Mouse (Mus musculus) cerebellum, adult 11-12 months (tissue): ENCODE results near the gene Hsf5.

Experiments used
- DNase-seq: peaks from one replicate; pipeline ENCODE4 v3.0.0; 2022

Hsf5 gene

DNA sequence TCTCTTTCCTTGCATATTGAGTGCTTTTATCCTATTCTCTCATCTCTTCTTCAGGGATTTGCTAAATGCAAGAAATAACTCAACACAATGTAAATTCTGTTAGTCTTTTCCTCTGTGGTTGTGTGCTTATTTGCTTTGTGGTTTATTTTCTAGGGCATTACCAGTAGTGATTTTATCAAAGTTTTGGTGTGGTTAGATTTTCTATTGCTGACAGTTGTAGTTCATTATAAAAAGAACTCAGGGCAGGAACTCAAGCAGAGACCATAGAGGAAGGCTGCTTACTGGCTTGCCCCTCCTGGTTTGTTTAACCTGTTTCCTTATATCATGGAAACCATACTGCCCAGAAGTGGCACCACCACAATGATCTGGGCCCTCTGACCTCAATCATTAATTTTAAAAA, 25.9 kb downstream of the Hsf5 start:
- DNase-seq = no peak

DNA sequence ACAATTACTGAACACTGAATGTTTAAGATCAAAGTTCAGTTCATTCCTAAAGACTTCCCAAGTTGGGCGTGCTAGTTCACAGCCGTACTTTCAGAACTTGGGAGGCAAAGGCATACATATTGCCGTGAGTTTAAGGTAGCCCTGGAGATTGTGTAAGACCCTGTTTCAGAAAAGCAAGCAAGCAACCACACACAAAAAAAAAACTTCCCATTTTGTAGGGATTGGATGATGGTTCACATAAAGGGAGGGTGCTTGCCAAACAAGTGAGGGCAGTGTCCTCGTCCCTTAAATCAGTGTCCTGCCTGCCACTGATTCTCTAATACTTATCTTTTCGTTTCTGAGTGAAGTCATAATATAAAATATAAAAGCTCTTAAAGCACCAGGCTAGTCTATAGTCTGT, 37.7 kb downstream of the Hsf5 start:
- DNase-seq = no peak

DNA sequence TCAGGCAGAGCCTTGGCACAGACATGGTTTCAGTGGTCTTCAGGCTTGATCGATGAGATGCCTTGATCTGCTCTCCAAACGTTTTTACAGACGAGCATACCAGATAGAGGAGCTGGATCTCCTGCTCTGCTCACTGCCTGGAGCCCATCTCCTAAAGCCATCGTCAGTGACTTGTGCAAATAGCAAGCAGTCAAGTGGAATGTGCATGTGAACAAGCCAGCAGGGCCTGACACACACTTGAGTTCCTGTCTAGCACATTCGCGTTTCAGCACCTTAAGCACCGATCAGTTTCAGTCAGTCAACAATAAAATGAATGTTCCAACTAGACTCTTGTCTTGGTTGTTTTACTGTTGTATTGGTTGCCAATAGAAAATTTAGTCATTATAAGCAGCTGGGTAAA, 42.3 kb downstream of the Hsf5 start:
- no peak for DNase-seq

DNA sequence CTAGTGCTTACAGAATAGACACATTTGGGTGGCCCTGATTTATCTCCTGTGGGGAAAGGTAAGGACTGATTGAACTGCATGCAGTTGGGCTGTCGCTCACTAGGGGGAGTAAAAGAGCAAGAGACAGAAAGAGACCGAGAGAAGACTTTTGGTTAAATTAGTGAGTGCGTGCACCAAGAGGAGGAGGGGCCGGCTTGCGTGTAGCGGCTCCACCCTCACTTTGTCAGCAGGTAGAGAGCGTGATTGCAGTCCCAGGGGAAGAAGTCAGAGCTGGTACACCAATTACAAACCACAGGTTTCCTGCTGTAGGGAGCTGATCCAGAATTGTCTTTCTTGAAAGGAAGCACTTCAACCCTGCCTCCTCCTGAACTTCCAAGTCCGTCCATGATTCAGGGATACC, 45.4 kb downstream of the Hsf5 start, which contains the start of gene Rnf43:
Gene Rnf43, plus strand, starts transcription at position 316 of the 400 bp plus-strand sequence.
- DNase-seq = peak; percentile 83

DNA sequence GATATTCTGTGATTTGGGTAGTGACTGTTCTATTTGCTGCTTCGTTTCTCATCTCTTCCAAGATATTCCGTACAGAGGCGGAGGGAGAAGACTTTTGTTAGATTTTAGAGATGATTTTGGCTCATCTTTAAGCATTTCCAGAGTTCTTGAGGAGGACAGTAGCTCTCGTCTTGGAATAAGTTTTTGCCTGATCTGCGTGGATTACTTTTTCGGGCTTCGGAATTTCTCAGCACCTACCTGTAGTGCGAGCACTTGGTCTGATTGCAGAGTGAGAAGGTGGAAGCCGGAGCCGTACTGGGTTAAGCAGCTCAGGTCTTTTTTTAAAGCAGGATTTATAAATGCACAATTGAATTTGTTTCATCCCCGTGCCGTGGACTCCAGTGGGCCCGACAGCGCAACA, 45.9 kb downstream of the Hsf5 start:
- no peak for DNase-seq

DNA sequence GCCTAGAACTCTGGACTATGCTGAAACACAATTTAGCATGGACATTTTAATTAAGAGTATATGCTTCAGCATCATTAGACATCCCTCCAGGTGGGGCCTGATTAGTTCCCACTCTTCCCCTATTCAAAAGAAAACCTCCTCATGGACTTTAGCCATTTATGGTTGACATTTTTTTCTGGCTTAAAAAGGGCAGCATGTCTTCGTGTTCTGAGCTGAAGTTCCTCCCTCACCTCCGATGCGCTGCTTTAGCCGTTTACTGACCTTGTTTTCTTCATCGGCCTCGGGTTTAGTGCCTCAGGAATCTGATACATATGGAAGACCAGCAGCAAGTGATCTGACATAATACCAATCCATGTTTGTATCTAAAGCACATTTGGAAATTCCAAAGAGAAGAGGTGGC, 47.0 kb downstream of the Hsf5 start:
- no peak for DNase-seq

DNA sequence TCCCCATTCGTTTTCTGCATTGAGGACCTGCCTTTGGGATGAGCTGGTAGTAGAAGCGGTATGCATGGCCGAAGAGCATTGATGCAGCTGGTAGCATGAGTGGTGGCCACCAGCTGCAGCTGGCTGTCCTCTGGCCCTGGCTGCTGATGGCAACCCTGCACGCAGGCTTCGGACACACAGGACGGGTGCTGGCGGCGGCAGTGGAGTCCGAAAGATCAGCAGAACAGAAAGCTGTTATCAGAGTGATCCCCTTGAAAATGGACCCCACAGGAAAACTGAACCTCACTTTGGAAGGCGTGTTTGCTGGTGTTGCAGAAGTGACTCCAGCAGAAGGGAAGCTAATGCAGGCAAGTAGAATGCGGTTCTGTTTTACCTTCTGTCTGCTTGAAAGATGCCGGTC, 47.6 kb downstream of the Hsf5 start:
- no peak for DNase-seq

DNA sequence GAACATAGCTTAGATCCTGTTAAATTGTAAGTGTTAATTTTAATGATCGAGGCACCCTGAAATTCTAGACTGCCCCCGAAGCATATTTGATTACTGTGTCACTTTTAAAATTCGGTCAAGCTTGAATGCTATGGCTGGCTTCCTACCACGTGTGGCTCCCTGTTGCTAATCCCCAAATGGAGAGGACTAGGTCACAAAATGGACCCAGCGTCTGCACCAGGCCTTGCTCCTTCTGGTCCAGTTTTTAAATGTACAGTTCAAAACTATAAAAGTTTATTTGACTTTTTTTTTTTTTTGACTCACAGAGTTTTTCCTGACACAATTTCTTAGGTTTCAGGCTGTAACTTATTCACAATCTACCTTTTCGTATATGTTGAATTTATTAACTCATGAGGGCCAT, 48.3 kb downstream of the Hsf5 start:
- no peak for DNase-seq

DNA sequence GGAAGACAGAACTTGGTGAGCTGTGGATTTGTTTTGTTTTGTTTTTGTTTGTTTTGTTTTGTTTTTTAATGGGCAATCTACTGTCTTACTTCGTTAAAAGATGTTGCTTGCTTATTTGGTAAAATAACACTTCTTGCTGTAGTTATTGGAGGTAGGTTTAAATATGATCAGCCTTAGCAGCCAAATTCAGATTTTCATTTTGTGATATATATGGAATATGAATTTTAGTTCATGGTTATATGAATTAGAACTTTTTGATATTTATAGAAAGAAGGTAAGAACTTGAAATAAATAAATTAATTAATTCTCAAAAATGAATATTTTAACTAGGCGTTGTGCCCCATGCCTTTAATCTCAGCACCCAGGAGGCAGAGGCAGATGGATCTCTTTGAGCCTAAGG, 48.7 kb downstream of the Hsf5 start:
- no peak for DNase-seq

DNA sequence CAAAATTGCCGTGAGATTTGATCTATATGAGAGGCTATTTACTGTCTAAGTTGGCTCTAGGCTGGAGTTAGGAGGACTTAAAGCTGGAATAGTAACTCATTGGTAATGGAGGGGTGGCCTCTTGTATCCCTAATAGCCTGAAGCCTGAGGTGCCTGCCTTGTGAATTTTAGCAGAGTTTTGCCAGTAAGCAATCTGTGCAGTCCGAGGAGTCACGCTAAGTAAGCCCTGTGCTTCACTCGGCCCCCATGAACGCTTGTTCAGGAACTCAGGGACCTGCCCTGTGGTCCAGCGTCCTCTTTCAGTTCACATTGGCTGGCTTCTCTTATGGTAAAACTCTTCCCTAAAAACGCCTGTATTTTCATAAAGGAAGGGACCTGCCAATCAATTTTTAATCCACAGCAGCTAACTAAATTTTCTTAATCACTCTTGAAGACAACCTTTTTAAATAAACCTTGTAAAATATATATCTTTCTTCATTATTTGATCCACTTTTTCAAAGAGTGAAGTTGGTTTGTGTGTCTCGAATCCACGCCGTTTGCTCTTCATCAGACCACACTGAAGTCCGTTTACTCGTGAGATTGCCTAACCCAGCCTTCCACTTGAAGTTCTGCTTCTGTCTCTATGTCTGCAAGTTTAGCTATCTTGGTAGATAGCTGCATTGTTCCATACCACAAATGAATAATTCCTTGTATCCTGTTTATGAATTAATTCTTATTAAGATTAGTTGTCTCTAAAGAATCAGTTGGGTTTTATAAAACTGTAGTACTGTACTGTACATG, 49.5 kb downstream of the Hsf5 start:
- no peak for DNase-seq

DNA sequence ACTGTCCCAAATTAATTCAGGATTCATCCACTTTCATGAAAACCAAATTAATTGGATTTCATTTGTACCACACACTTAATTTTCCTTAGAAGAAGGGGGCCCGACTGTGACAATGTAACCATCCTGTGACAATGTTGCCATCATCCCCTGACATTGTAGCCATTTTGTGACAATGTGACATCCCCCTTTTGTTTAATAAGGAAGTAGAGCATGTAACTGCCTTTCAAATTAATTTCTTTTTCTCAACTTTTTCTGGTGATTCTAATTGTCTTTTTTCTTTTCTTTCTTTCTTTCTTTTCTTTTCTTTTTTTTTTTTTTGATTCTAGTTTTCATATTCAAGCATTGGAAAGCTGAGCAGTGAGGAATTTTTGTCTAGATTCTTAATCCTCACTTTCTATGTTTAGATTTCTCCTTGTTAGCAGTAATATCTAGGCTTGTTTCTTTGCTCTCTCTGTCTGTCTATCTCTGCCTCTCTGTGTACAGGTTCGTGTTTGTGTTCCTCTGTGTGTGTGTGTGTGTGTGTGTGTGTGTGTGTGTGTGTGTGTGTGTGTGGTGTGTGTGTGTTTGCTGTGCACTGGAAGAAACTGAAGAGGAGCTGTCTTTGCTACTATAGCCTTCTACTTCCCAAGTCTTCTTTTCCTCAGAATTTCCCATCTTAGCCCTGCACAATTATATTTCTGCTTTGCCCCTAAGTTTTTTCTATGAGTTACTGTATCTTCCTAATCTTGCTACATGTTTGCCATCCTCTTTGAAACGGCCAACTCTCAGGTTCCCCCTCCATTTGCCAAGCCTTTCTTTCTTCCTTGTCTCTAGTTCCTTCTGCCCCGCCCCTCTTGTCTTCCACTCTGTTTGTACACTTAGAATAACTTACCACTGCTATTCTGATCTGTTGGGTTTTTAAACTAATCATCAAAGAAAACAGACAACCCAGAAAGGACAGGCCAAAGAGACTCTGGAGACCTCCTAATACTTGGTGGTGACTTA, 50.4 kb downstream of the Hsf5 start:
- DNase-seq = no peak

DNA sequence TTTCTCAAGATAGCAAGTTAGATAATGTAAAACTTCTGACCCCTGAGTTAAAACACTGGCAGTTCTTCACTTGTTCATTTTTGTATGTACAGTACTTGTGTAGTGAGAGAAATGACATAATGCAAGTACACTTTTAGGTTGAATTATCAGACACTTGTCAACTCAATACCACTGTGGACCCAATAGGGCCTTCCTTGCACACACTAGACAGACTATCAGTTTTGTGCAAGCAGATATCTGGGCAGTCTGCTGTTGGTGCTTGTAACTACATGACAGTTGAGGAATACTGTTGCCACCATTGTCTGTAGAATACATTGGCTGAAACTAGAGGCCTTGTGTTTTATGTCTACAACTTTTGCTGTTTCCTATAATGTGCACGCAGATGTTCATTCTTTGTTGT, 56.3 kb downstream of the Hsf5 start:
- DNase-seq = no peak

DNA sequence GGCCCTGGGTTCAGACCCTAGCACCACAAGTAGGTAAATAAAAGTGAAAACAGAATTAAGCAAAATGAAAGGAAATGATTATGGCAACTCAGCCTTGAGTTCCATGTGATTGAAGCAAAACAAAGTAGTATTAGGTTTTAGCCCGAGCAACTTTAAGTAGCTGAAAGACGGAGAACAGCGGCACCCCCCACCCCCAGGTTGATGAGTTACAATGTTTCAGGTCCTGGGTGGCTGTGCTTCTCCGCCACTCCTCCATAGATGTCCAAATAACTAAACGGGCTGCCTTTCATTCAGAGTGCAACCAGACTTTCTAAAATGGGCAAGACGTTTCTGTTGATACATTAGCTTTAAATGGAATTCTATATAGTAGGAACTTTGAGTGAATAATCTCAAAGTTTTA, 58.6 kb downstream of the Hsf5 start:
- no peak for DNase-seq

DNA sequence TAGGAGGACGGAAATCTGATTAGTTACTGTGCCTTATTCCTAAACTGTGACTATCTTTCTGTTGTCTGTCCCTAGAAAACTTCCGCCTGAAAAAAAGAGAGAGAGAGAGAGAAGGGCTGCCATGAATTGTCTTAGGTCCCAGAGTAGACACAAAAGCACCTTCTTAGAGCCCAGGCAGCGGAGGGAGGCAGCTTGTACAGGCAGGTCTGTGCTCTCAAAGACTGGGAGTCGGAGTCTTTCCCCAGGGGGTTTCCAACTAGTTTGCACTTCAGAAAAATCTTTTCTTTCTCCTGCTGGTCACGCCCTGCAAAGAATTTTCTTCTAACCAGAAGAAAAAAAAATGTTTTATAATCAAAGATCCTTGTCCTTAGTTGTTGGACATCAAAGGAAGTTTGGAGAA, 60.8 kb downstream of the Hsf5 start:
- DNase-seq = no peak

DNA sequence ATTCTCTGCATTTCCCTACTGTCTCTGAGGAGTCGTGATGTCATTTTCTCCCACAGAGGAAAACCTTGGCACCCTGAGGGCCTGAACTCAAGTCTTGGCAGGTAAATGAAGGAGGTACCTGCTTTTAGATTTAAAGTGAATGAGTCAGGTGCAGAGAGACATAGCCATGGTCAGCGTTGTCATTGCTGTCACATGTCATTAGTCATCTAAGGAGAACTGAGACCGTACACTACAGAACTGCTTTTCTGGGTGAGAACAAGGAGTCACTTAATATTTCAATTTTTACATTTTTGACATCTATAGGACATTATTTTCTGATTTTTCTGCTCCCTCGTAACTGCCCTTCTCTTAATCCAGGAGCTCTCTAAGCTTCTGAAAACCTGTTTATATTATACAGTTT, 61.6 kb downstream of the Hsf5 start:
- DNase-seq = no peak

DNA sequence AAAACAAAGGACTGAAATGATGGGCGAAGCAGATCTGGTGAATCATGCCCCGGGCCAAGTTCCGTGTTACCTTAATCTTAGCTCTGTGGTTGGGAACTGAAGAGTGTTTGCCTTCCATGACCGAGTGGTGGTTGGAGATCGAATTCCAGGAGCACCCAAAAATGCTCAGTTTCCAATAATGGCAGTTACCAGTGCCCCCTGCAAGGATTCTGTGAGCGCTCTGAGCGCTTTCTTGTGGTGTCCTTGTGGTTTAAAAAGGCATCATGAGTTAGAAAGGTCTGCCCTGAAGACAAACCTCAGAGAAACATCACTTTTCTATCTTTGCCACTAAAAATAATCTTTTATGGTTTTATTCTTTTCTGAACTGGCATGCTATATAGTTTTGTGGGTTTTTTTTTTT, 62.0 kb downstream of the Hsf5 start:
- no peak for DNase-seq

DNA sequence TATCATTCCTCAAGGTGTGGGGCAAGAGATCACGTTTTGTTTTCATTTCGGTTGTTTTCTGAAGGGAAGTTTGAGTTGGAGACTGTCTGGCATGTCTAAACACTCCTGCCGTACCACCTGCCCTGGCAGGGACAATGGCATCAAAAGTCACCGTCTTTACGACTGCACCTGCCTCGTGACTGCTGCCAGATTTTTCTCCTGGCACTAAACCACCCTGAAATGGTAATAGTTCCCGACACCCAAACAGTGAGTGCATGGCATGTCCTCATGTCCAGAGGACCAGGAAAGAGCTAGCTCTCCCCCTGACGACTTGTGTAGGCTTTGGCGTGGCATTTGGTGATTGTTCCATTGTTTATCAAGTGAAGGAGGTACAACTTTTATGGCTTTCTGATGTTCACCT, 63.8 kb downstream of the Hsf5 start:
- no peak for DNase-seq

DNA sequence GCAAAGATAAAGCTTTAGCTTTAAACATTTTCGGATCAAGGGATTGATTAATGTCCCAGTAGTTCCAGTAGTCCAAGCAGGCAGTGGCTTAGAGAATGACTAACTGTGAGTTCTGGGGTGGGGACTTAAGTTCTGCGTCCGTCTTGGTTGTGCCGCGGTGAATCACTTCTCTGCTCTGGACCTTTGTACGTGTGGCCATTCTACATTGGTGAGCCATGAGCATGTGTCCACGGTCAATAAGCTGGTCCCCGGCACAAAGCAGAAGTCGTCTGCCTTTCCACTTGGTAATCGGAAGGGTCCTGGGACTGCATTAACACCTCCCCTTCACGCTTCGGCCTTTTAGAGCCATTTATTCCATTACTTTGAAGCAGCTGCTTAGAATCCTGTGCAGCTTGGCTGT, 65.1 kb downstream of the Hsf5 start:
- no peak for DNase-seq

DNA sequence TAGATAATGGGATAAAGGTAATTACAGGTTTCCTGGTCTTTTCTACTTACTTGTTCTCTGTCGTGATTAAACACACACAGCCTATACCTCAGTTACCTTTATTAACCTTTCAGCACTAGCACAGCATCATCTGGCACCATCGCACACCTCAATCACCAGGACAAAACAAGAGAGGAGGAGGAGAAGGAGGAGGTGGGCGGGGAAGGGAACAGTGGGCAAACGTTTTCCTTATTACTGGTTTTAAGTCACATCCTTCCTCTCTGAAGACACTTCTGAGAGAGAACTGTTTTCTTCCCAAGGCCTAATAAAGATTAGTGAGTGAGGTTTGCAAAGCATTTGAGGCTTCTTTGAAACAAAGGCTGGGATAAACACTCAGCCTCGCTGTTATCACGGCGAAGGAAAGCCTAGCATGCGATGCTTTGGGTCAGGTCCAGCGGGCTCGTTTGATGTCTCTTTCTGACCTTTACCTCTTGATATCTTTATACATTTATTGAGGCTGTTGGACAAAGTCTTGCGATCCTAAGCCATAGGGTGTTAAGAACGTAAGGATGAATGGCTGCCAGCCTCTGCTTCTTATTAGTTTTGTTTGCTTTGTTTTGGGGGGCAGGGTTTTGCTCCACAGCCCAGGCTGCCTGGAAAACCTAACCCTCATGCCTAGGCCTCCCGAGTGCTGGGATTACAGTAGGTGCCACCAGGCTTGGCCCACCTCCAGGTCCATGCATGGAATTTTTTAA, 66.0 kb downstream of the Hsf5 start:
- no peak for DNase-seq

DNA sequence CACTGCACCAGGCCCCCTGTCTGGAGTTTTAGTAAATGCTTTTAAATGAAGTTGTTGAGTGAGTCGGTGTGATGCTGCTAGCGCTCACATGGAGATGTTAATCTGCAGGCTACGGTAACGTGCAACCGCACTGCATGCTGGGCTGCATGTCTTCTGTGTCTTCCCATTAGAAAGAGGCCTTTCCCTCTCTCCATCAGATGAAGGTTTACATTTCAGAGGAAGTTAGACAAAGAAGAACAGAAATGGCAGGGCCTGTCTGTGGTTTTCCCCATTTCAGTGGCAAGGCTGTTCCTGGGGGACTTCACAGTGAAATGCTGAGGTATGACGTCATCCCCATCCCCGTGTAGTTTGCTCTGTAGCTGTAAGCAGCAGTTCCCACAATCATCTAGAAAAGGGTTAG, 69.4 kb downstream of the Hsf5 start:
- DNase-seq = no peak

DNA sequence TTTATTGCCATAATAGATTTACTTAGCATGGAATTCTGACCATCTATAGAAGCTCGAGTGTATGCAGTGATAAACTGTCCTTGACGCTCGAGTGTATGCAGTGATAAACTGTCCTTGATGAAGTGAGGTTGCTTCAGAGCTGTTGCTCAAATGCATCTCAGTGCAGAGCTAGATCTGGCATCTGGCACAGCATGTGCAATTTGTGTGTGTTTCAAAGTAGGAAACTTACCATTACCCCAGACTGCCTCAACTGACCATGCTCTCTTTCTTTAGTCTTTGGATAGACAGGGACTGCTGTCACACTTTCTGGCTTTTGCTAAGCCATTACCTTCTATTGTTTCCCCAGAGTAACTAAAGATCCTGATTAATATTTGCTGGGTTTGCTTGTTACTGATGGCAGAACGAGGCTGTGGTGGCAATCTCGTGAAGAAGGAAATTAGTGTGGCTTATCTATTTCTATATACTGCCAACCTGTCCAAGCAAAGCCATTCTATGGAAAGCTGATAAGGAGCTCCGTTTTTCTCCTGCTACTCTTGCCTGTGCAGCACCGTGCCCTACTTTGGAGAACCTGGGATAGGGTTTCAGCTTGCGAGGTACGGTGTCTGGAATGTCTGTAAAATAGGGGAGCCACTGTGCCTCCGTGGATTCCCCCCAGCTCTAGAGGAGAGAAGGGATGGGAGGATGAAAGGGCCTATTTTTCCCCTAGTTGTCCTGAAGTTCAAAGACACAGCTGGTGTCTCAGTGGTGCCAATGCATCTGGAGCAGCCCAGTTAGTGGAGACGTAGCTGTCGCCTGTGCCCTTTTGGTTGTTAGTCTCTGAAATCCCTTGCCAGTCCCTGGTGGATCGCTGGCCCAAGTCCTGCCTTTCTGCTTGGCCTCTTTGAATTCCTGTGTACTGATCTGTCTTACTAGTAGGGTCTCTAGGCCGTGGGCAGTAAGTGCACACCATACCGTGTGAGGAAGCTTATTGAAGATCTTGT, 70.6 kb downstream of the Hsf5 start:
- DNase-seq = no peak
